Mouse (Mus musculus) lung, embryonic 14.5 days (tissue): Measurements from ENCODE around the gene Zbtb32. TPM values are rescaled to one million over a fixed set of nuclear protein-coding genes. Genes with fewer than 3 reads are reported as not detected.

Source experiments
- ATAC-seq: fragments of 200-750 bp; cut with Nextera tagmentation; 2 replicates; pipeline ENCODE4 v1.8.0; 2017; ENCODE audit warnings: mild to moderate bottlenecking, moderate TSS enrichment, moderate library complexity; ENCODE audit not compliant: insufficient read depth
- DNase-seq: peaks from one replicate; pipeline ENCODE4 v3.0.0-alpha.2; 2015
- H3K27ac ChIP-seq: fragments of 300-500 bp; sonication (generic); 2 replicates; pipeline ENCODE4 v1.5.1; 2014; ENCODE audit warnings: low read depth, mild to moderate bottlenecking, moderate library complexity
- H3K27me3 ChIP-seq: fragments of 300-500 bp; sonication (generic); 2 replicates; pipeline ENCODE4 v1.6.1; 2014; ENCODE audit warnings: low read length, control low read depth; ENCODE audit not compliant: insufficient read depth
- H3K36me3 ChIP-seq: fragments of 300-500 bp; sonication (generic); 2 replicates; pipeline ENCODE4 v1.6.1; 2014; ENCODE audit warnings: control low read depth; ENCODE audit not compliant: insufficient read depth
- H3K4me1 ChIP-seq: fragments of 300-500 bp; sonication (generic); 2 replicates; pipeline ENCODE4 v1.6.1; 2014; ENCODE audit warnings: antibody characterized with exemption, control low read depth; ENCODE audit not compliant: insufficient read depth
- H3K4me2 ChIP-seq: fragments of 300-500 bp; sonication (generic); 2 replicates; pipeline ENCODE4 v1.6.1; 2014; ENCODE audit warnings: mild to moderate bottlenecking
- H3K4me3 ChIP-seq: fragments of 300-500 bp; sonication (generic); 2 replicates; pipeline ENCODE4 v1.5.1; 2014; ENCODE audit warnings: low read depth, low read length
- H3K9ac ChIP-seq: fragments of 300-500 bp; sonication (generic); 2 replicates; pipeline ENCODE4 v1.6.1; 2014
- H3K9me3 ChIP-seq: fragments of 300-500 bp; sonication (generic); 2 replicates; pipeline ENCODE4 v1.6.1; 2016; ENCODE audit warnings: low read depth, low read length, control low read depth
- CTCF ChIP-seq: IDR thresholded peaks from 2 replicates; pipeline ENCODE4 v1.5.1; 2016; ENCODE audit warnings: antibody characterized with exemption, low read depth
- WGBS: fragments of 180-500 bp; shearing (Covaris S2); extraction: QIAGEN DNeasy Blood & Tissue Kit; methylation state at CpG from one replicate; pipeline ENCODE4 v1.1.7; 2014; 5-methylcytosine and 5-hydroxymethylcytosine counted together
- polyA plus RNA-seq: library from polyadenylated mRNA; unstranded; fragments of >200 nt; fragmentation: Nextera tagmentation; extraction: Ambion mirVana; gene quantifications from 2 replicates; pipeline ENCODE4 v1.2.1, GENCODE M21; 2014

Zbtb32 gene
- polyA plus RNA-seq, 1 experiment from 2014 or later = 2.4 TPM

DNA sequence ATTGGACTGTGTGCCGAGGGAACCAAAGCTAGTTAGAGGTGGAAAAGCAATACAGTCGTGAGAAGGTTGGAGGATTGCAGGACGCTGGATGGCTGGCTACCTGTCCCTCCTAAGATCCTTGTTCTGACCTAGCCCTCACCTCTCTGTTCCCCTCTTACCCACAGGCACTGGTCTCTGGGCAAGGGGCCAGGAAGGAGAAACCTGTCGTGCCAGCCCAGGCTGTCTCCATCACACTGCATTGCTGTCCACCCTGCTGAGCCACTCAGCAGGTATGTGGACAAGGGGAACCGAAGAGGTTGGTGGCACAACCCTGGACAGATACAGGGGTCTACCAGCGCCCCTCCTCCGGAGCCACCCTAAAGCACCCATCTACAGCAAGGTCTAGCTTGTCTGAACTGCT is 1.9 kb upstream of the Zbtb32 start:
- Histone ChIP-seq H3K9ac (no peak overlapping the region), H3K4me1 (no peaks in the 10 kb centered on the region; the same call in 1 of the 2 replicates), H3K4me2 (peak overlapping the region; percentile 35; the same call in 1 of the 2 replicates), H3K9me3 (no peaks in the 10 kb centered on the region), H3K4me3 (no peak overlapping the region), H3K27me3 (no peaks in the 10 kb centered on the region), H3K27ac (peak overlapping the region; percentile 88), H3K36me3 (no peaks in the 10 kb centered on the region)
- DNase-seq (peak; percentile 57), ATAC-seq (peak; percentile 37; the same call in 1 of the 2 replicates)
- WGBS = 56% methylated on average over 7 of the region's 7 CpGs
- TF ChIP-seq CTCF = no peak

DNA sequence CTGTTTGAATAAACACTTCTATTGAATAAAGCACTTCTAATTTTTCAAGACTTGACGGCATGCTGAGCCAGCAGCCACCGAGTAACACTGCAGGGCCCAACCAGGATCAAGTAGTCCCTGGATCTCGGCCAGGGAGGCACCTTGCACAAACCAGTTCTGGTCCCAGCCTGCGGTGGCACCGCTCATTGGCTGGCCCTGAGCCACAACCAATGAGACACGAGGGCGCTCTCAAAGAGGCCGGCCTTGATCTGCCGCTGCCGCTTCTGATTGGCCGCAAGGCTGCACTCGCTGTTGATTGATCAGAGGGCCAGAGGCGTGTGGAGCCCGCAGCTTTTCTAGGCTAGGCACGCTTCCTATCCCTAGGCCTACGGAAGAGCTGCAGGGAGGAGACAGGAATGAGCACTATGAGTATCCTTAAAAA is 1.2 kb upstream of the Zbtb32 start:
- H3K36me3 ChIP-seq = no peaks in the 10 kb centered on the region
- ATAC-seq (peak; percentile 95), DNase-seq (peak; percentile 97)
- under 1% methylated on average over 16 of the region's 16 CpGs for WGBS
- no peaks in the 10 kb centered on the region; the same call in 1 of the 2 replicates for H3K4me1 ChIP-seq
- H3K9ac ChIP-seq = no peak overlapping the region
- no peak for TF ChIP-seq CTCF
- no peaks in the 10 kb centered on the region for H3K9me3 ChIP-seq
- peak overlapping the region; percentile 43 for H3K4me2 ChIP-seq
- H3K4me3 ChIP-seq = no peak overlapping the region
- H3K27me3 ChIP-seq = no peaks in the 10 kb centered on the region
- H3K27ac ChIP-seq = peak overlapping the region; percentile 88

DNA sequence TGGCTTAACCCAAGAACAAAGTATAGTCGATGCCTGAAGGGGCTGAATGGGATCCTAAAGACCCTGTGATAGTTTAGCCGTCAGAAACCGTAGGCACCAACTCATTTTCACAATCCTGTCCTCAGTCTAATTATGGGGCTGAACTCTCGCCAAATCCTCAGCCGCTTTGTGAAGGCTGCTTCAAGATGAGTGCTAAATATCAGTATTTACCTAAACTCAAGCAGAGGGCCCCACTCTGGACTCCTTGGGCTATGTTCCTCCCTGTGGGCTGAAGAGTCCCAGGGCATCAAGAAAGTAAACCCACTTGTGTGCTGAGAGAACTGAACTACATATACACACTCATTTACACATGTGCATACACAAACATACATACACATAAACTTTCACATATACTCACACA is 1.9 kb downstream of the Zbtb32 start:
- no peak for TF ChIP-seq CTCF
- H3K36me3 ChIP-seq = no peaks in the 10 kb centered on the region
- no peak overlapping the region for H3K9ac ChIP-seq
- WGBS = 55% methylated on average over 5 of the region's 5 CpGs
- no peak overlapping the region for H3K4me2 ChIP-seq
- H3K4me1 ChIP-seq = no peaks in the 10 kb centered on the region; the same call in 1 of the 2 replicates
- no peaks in the 10 kb centered on the region for H3K9me3 ChIP-seq
- H3K27ac ChIP-seq = 0 out of 2 replicates have a peak overlapping the region, but pooled peaks have one; percentile 37
- H3K4me3 ChIP-seq = no peak overlapping the region
- ATAC-seq (no peak), DNase-seq (no peak)
- no peaks in the 10 kb centered on the region for H3K27me3 ChIP-seq

DNA sequence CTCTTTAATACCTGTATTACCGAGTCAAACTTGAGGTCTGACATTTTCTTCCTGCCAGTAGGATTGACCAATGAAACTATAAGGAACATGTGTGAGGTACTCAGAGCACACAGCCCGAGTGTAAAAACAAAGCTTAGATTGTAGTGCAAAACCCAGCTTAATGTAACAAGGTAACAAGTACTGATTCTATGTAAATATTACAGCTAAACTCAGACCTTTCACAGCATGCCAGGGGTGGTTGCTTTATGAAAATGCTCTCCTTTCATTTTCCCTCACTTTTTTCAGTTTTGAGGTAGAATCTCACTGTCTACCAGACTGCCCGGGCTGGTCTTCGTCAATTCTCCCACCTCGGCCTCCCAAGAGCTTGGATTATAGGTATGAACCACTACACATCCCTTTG is 2.6 kb downstream of the Zbtb32 start:
- Histone ChIP-seq H3K27me3 (no peaks in the 10 kb centered on the region), H3K9ac (no peak overlapping the region), H3K36me3 (no peaks in the 10 kb centered on the region), H3K4me3 (no peak overlapping the region), H3K4me1 (no peaks in the 10 kb centered on the region; the same call in 1 of the 2 replicates), H3K4me2 (no peak overlapping the region), H3K9me3 (no peaks in the 10 kb centered on the region), H3K27ac (no peak overlapping the region)
- DNase-seq (no peak), ATAC-seq (no peak)
- WGBS = 66% methylated on average over 5 of the region's 5 CpGs
- TF ChIP-seq CTCF = no peak

DNA sequence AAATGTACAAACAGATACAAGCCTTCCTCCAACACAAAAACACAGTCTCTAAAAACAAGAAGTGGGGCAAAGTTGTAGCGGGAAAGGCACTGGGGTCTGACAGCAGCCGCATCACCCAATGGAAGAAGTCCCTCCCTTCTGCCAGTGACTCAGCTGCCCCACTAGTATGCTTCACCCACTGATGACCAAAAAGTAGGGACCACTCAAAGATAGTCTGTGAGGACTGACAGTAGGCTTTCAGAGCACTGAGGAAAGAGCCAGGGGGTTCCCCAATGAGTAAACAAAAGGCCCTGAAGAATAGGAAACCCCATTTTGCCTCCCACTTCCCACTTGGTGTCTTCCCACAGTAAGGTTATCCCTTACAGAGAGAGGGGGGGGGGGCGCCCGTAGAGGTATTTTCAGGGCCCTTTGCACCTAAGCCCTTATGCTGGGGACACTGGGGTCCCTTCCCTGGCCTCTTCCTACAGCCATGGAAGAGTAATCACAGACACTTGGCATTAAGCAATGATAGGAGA is 4.1 kb downstream of the Zbtb32 start:
- Histone ChIP-seq H3K4me2 (no peak overlapping the region), H3K4me3 (no peak overlapping the region), H3K27ac (no peak overlapping the region), H3K36me3 (no peaks in the 10 kb centered on the region), H3K9me3 (no peaks in the 10 kb centered on the region), H3K4me1 (0 out of 2 replicates have a peak, but pooled peaks cover 3% of the 10 kb centered on the region), H3K9ac (no peak overlapping the region), H3K27me3 (no peaks in the 10 kb centered on the region)
- no peak for DNase-seq
- no peak for ATAC-seq
- TF ChIP-seq CTCF = no peak
- WGBS = 59% methylated on average over 4 of the region's 4 CpGs

DNA sequence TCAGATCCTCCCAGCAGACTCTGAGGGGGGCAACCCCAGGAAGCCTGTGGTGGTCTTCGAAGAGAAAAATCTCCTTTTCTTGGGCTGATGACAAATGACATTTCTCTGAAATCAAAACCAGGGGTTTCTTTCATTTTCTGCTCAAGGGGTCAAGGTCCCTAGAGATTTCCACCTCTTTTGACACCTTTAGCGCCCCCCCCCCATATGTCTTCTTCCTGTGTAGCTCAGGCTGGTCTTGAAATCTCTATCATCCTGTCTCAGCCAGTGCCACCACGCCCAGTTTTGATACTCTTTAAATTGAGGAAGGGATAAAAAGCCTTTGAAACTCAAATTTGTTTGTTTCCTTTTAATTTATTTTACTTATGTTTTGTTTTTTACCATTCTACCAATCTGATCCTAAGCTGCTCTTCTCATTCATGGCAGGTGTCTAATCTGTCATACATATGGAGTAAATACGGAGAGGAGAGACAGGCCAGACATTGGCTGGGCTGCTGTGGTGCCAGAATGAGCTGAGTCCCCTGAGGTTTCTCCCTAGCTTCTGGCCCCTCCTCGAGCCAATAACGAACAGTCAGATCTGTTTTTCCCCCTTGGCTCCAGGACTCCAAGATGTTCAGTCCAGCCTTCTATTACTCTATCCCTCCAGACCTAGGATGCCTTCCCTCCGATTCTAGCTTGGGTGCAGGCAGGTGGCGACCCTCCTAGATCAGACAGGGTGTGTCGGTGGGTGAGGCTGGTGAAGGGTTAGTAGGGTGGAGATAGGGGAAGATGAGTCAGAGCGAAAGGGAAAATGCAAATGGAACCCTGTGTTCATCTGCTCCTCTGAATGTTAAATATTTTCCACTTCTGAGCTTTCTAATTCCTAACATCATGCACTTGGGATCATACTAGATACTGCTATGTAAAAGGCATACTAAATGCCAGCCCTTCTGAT is 4.9 kb downstream of the Zbtb32 start:
- Histone ChIP-seq H3K4me3 (no peak overlapping the region), H3K36me3 (no peaks in the 10 kb centered on the region), H3K9me3 (no peaks in the 10 kb centered on the region), H3K27ac (no peak overlapping the region), H3K4me2 (no peak overlapping the region), H3K4me1 (0 out of 2 replicates have a peak, but pooled peaks cover 3% of the 10 kb centered on the region), H3K27me3 (no peaks in the 10 kb centered on the region), H3K9ac (no peak overlapping the region)
- no peak for TF ChIP-seq CTCF
- no peak for ATAC-seq
- 69% methylated on average over 10 of the region's 10 CpGs for WGBS
- DNase-seq = no peak

DNA sequence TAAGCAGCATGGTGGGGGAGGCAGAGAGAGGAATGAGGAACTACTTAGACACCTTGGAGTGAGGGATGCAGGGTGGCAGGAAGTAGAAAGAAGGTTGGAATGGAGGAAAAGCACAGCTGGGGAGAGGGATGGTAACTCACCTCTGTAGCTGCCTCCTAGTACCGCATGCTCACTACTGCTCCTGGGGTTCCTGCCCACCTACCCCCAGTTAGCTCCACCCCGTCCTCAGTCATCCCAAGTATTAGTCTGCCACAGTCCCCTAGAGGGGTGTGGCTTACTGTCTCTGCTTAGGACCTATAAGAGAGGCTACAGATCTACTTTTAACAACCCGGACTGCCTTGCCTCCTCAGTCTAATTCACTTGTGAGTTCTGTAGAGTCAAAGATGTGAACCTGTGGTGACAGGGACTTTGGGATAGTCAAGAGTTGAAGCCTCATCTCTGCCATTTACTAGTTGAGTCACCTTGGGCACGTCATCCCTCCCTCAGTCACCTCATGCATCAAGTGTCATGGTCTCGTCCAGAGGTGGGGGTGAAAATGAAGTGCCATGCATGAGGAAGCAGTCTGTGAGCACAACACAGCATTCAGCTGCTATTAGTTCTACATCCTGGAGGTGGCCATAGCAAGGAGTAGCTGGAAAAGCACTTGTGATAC is 5.8 kb downstream of the Zbtb32 start:
- no peaks in the 10 kb centered on the region for H3K36me3 ChIP-seq
- no peaks in the 10 kb centered on the region for H3K27me3 ChIP-seq
- 32% methylated on average over 5 of the region's 5 CpGs for WGBS
- H3K27ac ChIP-seq = no peak overlapping the region
- TF ChIP-seq CTCF = no peak
- no peak overlapping the region for H3K4me2 ChIP-seq
- no peak for DNase-seq
- ATAC-seq = no peak
- H3K4me1 ChIP-seq = 0 out of 2 replicates have a peak, but pooled peaks cover 3% of the 10 kb centered on the region
- no peaks in the 10 kb centered on the region for H3K9me3 ChIP-seq
- H3K9ac ChIP-seq = no peak overlapping the region
- no peak overlapping the region for H3K4me3 ChIP-seq
